Mouse (Mus musculus): ENCODE measurements around the gene Gm28434. TPM values are rescaled to one million over a fixed set of nuclear protein-coding genes. Genes with fewer than 3 reads are reported as not detected.

Gm28434 gene
- polyA plus RNA-seq, 1 experiment = not detected

GRCm38 (mm10) chr5:88005241-88005640 lies 35.9 kb downstream of the Gm28434 start:
- no peaks in the 10 kb centered on the region for H3K79me2 ChIP-seq (ENCODE audit: control insufficient read depth, insufficient read depth)
- H3K36me3 ChIP-seq (ENCODE audit: control insufficient read depth, insufficient read depth) = no peaks in the 10 kb centered on the region
- TF ChIP-seq POLR2A (IDR thresholded peaks at IDR 0.05; ENCODE audit: insufficient read length, low read depth) = no peak
- TF ChIP-seq POLR2AphosphoS2 (IDR thresholded peaks at IDR 0.05; ENCODE audit: insufficient read length, low read depth) = no peak
- TF ChIP-seq TCF12 (IDR thresholded peaks at IDR 0.05; ENCODE audit: insufficient read depth, poor library complexity, severe bottlenecking) = no peak
- TF ChIP-seq MAX (IDR thresholded peaks at IDR 0.05; ENCODE audit: low read depth) = no peak
- no peak for TF ChIP-seq USF1 (IDR thresholded peaks at IDR 0.05; ENCODE audit: low read depth)
- no peak overlapping the region for H3K4me2 ChIP-seq (ENCODE audit: low read depth)
- H3K27me3 ChIP-seq (ENCODE audit: control insufficient read depth, insufficient read depth, insufficient read length) = no peaks in the 10 kb centered on the region
- H3ac ChIP-seq (ENCODE audit: control insufficient read depth, insufficient read length) = no peak overlapping the region
- no peak overlapping the region for H3K4me3 ChIP-seq

Other genes with a start within 250 kb of the Gm28434 start
- gene Csn1s2a, start 194.9 kb upstream of the Gm28434 start, polyA plus RNA-seq (2012; fragmentation: generic; extraction: Trizol) = not detected
- not detected for gene Csn1s2b, start 161.4 kb upstream of the Gm28434 start, polyA plus RNA-seq (2012; fragmentation: generic; extraction: Trizol)
- not detected for gene Prr27, start 143.8 kb upstream of the Gm28434 start, polyA plus RNA-seq (2012; fragmentation: generic; extraction: Trizol)
- not detected for gene Odam, start 84.5 kb upstream of the Gm28434 start, polyA plus RNA-seq (2012; fragmentation: generic; extraction: Trizol)
- 1.5 TPM for gene Csn3, start 43.9 kb upstream of the Gm28434 start, polyA plus RNA-seq (2012; fragmentation: generic; extraction: Trizol)
- gene 2310003L06Rik, start 58 bp upstream of the Gm28434 start, polyA plus RNA-seq (2012; fragmentation: generic; extraction: Trizol) = not detected
- gene Cabs1, start 9.9 kb downstream of the Gm28434 start, polyA plus RNA-seq (2012; fragmentation: generic; extraction: Trizol) = not detected
- not detected for gene Smr3a, start 33.0 kb downstream of the Gm28434 start, polyA plus RNA-seq (2012; fragmentation: generic; extraction: Trizol)
- not detected for gene Smr2, start 117.0 kb downstream of the Gm28434 start, polyA plus RNA-seq (2012; fragmentation: generic; extraction: Trizol)
- gene Gm11116, start 142.0 kb downstream of the Gm28434 start, polyA plus RNA-seq (2012; fragmentation: generic; extraction: Trizol) = not detected
- gene Gm11115, start 184.6 kb downstream of the Gm28434 start, polyA plus RNA-seq (2012; fragmentation: generic; extraction: Trizol) = not detected